ENCODE assay signal across 8 mouse cellular contexts in genomic region chr7:141433517-141434400, GRCm38 (mm10). TPM values are rescaled to one million over a fixed set of nuclear protein-coding genes. Genes with fewer than 3 reads are reported as not detected.
DNase-seq lines count a peak whose midpoint lies in the region; ATAC-seq and TF ChIP-seq lines count a peak whose summit lies in the region.

No protein-coding gene starts in this region.

- H3K9me3 ChIP-seq in E14TG2a.4 (ENCODE audit: low read length): no peaks in the 10 kb centered on the region
- H3K9me3 ChIP-seq in forebrain, embryonic 11.5 days (ENCODE audit: control insufficient read depth, low read length): no peaks in the 10 kb centered on the region
- no peaks in the 10 kb centered on the region for H3K9me3 ChIP-seq in liver, embryonic 12.5 days (replicated peaks)

- TF ChIP-seq EP300 in heart, adult 2 months (IDR thresholded peaks at IDR 0.05; ENCODE audit: insufficient read depth, low read depth, low read length): no peak

- no peak for ATAC-seq in forebrain, embryonic 11.5 days (replicated peaks; ENCODE audit: low FRiP score)
- no peak for ATAC-seq in liver, embryonic 12.5 days

- intact Hi-C loops in heart, adult 2 months (cut with DNase I): no loop called here
- intact Hi-C loops in heart, postnatal 14 days (cut with DNase I): no loop called here

- no peaks in the 10 kb centered on the region for H3K79me2 ChIP-seq in heart, adult 2 months (replicated peaks; ENCODE audit: control insufficient read depth, insufficient read depth, low read length)

- no peaks in the 10 kb centered on the region for H3K27me3 ChIP-seq in heart, adult 2 months (ENCODE audit: control insufficient read depth, insufficient read depth, low read length)
- no peaks in the 10 kb centered on the region for H3K27me3 ChIP-seq in E14TG2a.4 (ENCODE audit: insufficient read depth, low read length)
- no peaks in the 10 kb centered on the region for H3K27me3 ChIP-seq in forebrain, embryonic 11.5 days (ENCODE audit: control insufficient read depth, insufficient read depth, low read length)
- no peaks in the 10 kb centered on the region for H3K27me3 ChIP-seq in liver, embryonic 12.5 days (replicated peaks)

- peak overlapping the region; percentile 67 for H3K4me3 ChIP-seq in heart, adult 2 months
- H3K4me3 ChIP-seq in E14TG2a.4 (replicated peaks; ENCODE audit: low read length): peak overlapping the region; percentile 68
- peak overlapping the region; percentile 43 for H3K4me3 ChIP-seq in forebrain, embryonic 11.5 days (ENCODE audit: low read depth, low read length)
- H3K4me3 ChIP-seq in liver, embryonic 12.5 days: peak overlapping the region; percentile 56

- peak overlapping the region; percentile 74 for H3K4me2 ChIP-seq in forebrain, embryonic 11.5 days (ENCODE audit: low read depth, low read length, severe bottlenecking)
- H3K4me2 ChIP-seq in liver, embryonic 12.5 days: peak overlapping the region; percentile 96

- H3K4me1 ChIP-seq in heart, adult 2 months (ENCODE audit: control insufficient read depth, insufficient read depth, low read length): peaks cover 11% of the 10 kb centered on the region
- H3K4me1 ChIP-seq in E14TG2a.4 (replicated peaks; ENCODE audit: low read depth, low read length): peaks cover 95% of the 10 kb centered on the region
- H3K4me1 ChIP-seq in forebrain, embryonic 11.5 days (replicated peaks; ENCODE audit: control insufficient read depth, insufficient read depth, low read length): peaks cover 25% of the 10 kb centered on the region
- peaks cover 71% of the 10 kb centered on the region for H3K4me1 ChIP-seq in liver, embryonic 12.5 days

- TF ChIP-seq POLR2A in heart, adult 2 months (IDR thresholded peaks at IDR 0.05; ENCODE audit: insufficient read depth, low read depth, low read length): no peak

- no peak for TF ChIP-seq CTCF in heart, adult 2 months (IDR thresholded peaks at IDR 0.05)
- TF ChIP-seq CTCF in E14TG2a.4 (conservative IDR thresholded peaks at IDR 0.05; ENCODE audit: low read length): no peak

- peak in 1 of 2 experiments; percentile 29 for DNase-seq in heart, adult 2 months
- DNase-seq in heart, postnatal 14 days: no peak
- DNase-seq in forebrain, embryonic 11.5 days (ENCODE audit: low spot score): no peak
- no peak for DNase-seq in adrenal gland, postnatal 36 days
- no peak for DNase-seq in natural killer cell, adult 2 months (ENCODE audit: low spot score in 2 of 2)
- no peak for DNase-seq in kidney, postnatal 14 days

- H3K9ac ChIP-seq in heart, adult 2 months (ENCODE audit: low read depth, low read length): peak overlapping the region; percentile 49
- peak overlapping the region; percentile 65 for H3K9ac ChIP-seq in forebrain, embryonic 11.5 days (ENCODE audit: low read length)
- peak overlapping the region; percentile 29 for H3K9ac ChIP-seq in liver, embryonic 12.5 days

- H3K36me3 ChIP-seq in heart, adult 2 months (ENCODE audit: control insufficient read depth, insufficient read depth, low read length): no peaks in the 10 kb centered on the region
- H3K36me3 ChIP-seq in E14TG2a.4 (ENCODE audit: insufficient read depth, low read length): peaks cover 52% of the 10 kb centered on the region
- peaks cover 5% of the 10 kb centered on the region; the same call in 1 of the 2 replicates for H3K36me3 ChIP-seq in forebrain, embryonic 11.5 days (ENCODE audit: control insufficient read depth, insufficient read depth, low read length)
- H3K36me3 ChIP-seq in liver, embryonic 12.5 days: peaks cover 51% of the 10 kb centered on the region

- 66% methylated on average over 15 of the region's 15 CpGs for WGBS in heart, adult 2 months
- WGBS in forebrain, embryonic 11.5 days: 75% methylated on average over 15 of the region's 15 CpGs
- 74% methylated on average over 15 of the region's 15 CpGs for WGBS in liver, embryonic 12.5 days (ENCODE audit: insufficient replicate concordance)

- H3K27ac ChIP-seq in heart, adult 2 months: peak overlapping the region; percentile 96
- 0 out of 2 replicates have a peak overlapping the region, but pooled peaks have one; percentile 64 for H3K27ac ChIP-seq in forebrain, embryonic 11.5 days (ENCODE audit: low read depth, low read length)
- no peak overlapping the region for H3K27ac ChIP-seq in liver, embryonic 12.5 days

RNA-seq across cellular contexts. Expression of gene Slc25a22, which starts 3.9 kb away (rescaled TPM):
- 10 to 100 TPM; 55.8 to 72.6 TPM for total RNA-seq in heart, adult 2 months (2021)
- 85.8 and 88.9 TPM in 2 replicates for polyA plus RNA-seq in heart, adult 2 months (2012; rRNA removed)
- 10 to 100 TPM; 65.5 to 67.6 TPM for total RNA-seq in heart, postnatal 14 days (2021)
- 43.2 and 46.0 TPM in 2 replicates for polyA plus RNA-seq in forebrain, embryonic 11.5 days (2014; fragmentation: Nextera tagmentation; extraction: Ambion mirVana)
- 26.0 and 27.1 TPM in 2 replicates for polyA plus RNA-seq in liver, embryonic 12.5 days (2016; fragmentation: Nextera tagmentation; extraction: Ambion mirVana)
- total RNA-seq in adrenal gland, postnatal 36 days (2021): 100 to 1,000 TPM; 110 to 120 TPM

RNA-seq across cellular contexts. Expression of gene Cend1, which starts 4.5 kb away (rescaled TPM):
- 1 to 10 TPM; 1.0 to 1.4 TPM for total RNA-seq in heart, adult 2 months (2021)
- polyA plus RNA-seq in heart, adult 2 months (2012; rRNA removed): 1.8 and 2.6 TPM in 2 replicates
- total RNA-seq in heart, postnatal 14 days (2021): 1 to 10 TPM; 1.5 to 1.7 TPM
- polyA plus RNA-seq in forebrain, embryonic 11.5 days (2014; fragmentation: Nextera tagmentation; extraction: Ambion mirVana): 4.1 and 5.4 TPM in 2 replicates
- polyA plus RNA-seq in liver, embryonic 12.5 days (2016; fragmentation: Nextera tagmentation; extraction: Ambion mirVana): 0.10 and 0.16 TPM in 2 replicates
- total RNA-seq in adrenal gland, postnatal 36 days (2021): 1 to 10 TPM in 1 of 2 experiments, under 1 TPM in 1; 0.70 to 1.3 TPM

RNA-seq across cellular contexts. Expression of gene Pidd1, which starts 10.1 kb away (rescaled TPM):
- total RNA-seq in heart, adult 2 months (2021): under 1 TPM; 0.37 to 0.70 TPM
- polyA plus RNA-seq in heart, adult 2 months (2012; rRNA removed): 1.8 and 2.0 TPM in 2 replicates
- 1 to 10 TPM; 1.1 to 1.2 TPM for total RNA-seq in heart, postnatal 14 days (2021)
- 22.3 TPM in 2 replicates for polyA plus RNA-seq in forebrain, embryonic 11.5 days (2014; fragmentation: Nextera tagmentation; extraction: Ambion mirVana)
- polyA plus RNA-seq in liver, embryonic 12.5 days (2016; fragmentation: Nextera tagmentation; extraction: Ambion mirVana): 17.3 and 17.7 TPM in 2 replicates
- 1 to 10 TPM; 1.5 to 2.3 TPM for total RNA-seq in adrenal gland, postnatal 36 days (2021)

RNA-seq across cellular contexts. Expression of gene Rplp2, which starts 13.4 kb away (rescaled TPM):
- 100 to 1,000 TPM; 848 to 928 TPM for total RNA-seq in heart, adult 2 months (2021)
- polyA plus RNA-seq in heart, adult 2 months (2012; rRNA removed): 404 and 421 TPM in 2 replicates
- 100 to 1,000 TPM; 876 to 946 TPM for total RNA-seq in heart, postnatal 14 days (2021)
- 935 and 968 TPM in 2 replicates for polyA plus RNA-seq in forebrain, embryonic 11.5 days (2014; fragmentation: Nextera tagmentation; extraction: Ambion mirVana)
- polyA plus RNA-seq in liver, embryonic 12.5 days (2016; fragmentation: Nextera tagmentation; extraction: Ambion mirVana): 1,288 and 1,344 TPM in 2 replicates
- 1,000 to 10,000 TPM; 1,094 to 1,114 TPM for total RNA-seq in adrenal gland, postnatal 36 days (2021)

RNA-seq across cellular contexts. Expression of gene Gatd1, which starts 19.8 kb away (rescaled TPM):
- 10 to 100 TPM; 13.4 to 14.9 TPM for total RNA-seq in heart, adult 2 months (2021)
- polyA plus RNA-seq in heart, adult 2 months (2012; rRNA removed): 23.4 and 29.5 TPM in 2 replicates
- 10 to 100 TPM; 12.5 to 13.3 TPM for total RNA-seq in heart, postnatal 14 days (2021)
- 42.9 and 46.6 TPM in 2 replicates for polyA plus RNA-seq in forebrain, embryonic 11.5 days (2014; fragmentation: Nextera tagmentation; extraction: Ambion mirVana)
- 21.1 and 22.8 TPM in 2 replicates for polyA plus RNA-seq in liver, embryonic 12.5 days (2016; fragmentation: Nextera tagmentation; extraction: Ambion mirVana)
- total RNA-seq in adrenal gland, postnatal 36 days (2021): 10 to 100 TPM; 24.9 to 46.7 TPM
